Mouse (Mus musculus): ENCODE data around the gene Cfdp1.
A peak's percentile ranks its signal among the peaks of the same experiment; 100 is the strongest.

The Cfdp1 gene

DNA sequence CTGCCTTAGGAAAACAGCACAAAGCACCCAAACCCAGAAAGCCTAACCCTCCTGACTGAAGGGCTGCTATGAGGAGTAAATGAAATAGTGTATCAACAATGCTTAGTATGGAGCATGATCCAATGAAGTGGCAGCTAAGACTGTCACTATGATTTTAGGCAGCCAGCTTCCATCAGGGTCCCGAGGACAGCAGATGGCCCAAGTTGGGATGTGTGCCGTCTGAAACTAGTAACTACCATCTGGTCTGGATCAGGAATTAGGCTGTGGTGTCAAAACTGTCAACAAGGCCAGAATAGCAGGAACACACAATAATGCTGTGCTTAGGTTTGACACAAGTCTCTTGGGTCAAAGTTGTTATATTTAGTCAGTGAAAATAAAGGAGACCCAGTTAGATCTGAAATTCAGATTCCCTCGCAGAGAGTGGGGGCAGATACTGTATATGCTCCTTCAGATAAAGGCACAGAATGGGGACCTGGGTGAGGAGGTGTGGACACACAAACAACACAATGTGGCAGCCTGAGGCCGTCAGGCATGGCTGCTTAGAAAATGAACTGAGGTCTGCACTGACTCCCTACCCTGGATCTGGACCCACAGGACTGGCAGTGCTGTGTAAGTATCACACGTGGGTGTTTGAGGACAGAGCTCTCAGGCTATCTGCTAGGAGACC, 83.0 kb downstream of the Cfdp1 start:
- DNase-seq (ENCODE audit: extremely low spot score, low spot score), result no peak

DNA sequence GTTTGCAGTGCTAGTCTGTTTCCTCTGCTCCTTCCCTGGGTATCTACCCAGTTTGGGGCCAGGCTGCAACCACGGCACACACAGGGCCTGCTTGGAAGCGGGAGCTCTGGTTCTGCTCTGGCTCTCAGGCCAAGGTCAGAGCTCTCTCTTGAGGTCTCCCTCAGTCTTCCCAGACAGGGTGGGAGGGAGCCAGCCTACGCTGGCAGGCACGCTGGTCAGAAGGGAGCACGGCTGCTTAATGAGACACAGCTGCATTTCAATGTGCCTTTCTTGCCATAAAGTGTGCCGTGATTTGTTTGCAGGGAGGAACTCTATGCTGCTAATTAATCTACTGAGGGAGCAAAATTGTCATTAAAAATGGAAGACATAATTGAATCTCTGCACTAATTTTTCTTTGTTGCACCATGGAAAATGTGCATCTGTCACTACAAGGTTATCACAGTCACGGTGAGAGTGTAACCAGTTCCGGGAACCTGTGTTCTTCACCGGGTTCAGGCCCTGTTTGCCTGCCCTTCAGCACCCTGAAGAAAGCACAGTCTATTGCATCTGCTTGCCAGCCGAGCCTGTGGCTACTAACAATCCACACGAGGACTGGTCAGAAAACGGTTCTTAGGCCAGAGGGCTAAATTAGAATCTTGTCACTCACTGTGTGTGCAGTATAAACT, 84.2 kb downstream of the Cfdp1 start:
- no peak for DNase-seq (ENCODE audit: extremely low spot score, low spot score)

DNA sequence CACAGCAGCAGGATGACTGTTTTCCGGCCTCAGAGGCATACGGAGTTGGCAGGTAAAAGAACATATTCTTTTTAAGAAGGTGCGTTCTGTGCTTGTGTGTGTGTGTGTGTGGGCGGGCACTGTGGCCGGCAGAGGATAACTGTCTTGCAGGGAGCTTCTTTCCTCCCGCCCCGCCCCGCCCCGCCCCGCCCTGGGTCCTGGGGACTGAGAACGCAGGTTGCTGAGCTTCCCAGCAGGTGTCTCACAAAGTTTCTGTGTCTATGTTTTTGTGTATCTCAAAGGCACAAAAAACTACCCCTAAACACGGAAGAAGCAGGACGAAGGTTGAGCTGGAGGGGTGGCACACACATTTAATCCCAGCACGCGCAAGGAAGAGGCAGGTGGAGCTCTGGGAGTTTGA, 84.8 kb downstream of the Cfdp1 start:
- DNase-seq (ENCODE audit: extremely low spot score, low spot score), result no peak

- no peak for DNase-seq (ENCODE audit: extremely low spot score, low spot score)
Observed at GRCm38 (mm10) chr8:111768651-111769050, 85.4 kb downstream of the Cfdp1 start.

GRCm38 (mm10) chr8:111765616-111766015, 88.5 kb downstream of the Cfdp1 start:
- no peak for DNase-seq (ENCODE audit: extremely low spot score, low spot score)

DNA sequence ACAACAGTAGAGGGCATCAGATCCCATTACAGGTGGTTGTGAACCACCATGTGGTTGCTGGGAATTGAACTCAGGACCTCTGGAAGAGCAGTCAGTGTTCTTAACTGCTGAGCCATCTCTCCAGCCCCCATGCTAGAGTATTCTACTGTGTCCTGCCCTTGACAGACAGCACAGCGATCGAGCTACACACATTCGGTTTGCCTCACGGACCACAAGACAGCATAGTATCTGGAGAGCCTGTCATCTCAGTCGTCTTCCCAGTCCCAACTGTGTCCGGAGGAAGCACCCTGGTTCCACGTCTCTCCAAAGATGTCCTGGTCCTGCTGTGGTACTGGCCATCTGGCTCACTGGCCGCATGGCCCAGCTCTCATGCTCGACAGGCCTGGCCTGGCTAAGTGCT, 89.0 kb downstream of the Cfdp1 start:
- DNase-seq (ENCODE audit: extremely low spot score, low spot score), result no peak

- DNase-seq (ENCODE audit: extremely low spot score, low spot score), result no peak
Observed at GRCm38 (mm10) chr8:111760708-111761107, 93.4 kb downstream of the Cfdp1 start.

DNA sequence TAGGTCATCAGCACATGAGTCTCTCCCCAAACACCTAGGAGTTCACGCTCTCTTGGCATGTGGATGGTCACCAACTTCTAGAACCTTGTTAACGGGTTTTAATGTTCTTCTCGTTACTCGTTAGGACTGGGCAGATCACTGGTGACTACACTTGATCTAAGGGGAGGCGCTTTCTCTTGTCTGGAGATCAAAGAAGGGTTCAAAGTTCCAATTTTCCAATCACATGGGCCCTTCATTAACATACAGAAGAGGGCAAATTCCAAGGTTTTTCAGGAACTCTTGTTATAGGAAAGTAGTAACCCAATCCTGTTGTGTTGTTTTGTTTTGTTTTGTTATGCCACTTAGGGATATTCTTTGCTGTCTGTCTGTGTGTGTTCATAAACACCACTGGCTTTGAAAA, 95.3 kb downstream of the Cfdp1 start:
- no peak for DNase-seq (ENCODE audit: extremely low spot score, low spot score)

DNA sequence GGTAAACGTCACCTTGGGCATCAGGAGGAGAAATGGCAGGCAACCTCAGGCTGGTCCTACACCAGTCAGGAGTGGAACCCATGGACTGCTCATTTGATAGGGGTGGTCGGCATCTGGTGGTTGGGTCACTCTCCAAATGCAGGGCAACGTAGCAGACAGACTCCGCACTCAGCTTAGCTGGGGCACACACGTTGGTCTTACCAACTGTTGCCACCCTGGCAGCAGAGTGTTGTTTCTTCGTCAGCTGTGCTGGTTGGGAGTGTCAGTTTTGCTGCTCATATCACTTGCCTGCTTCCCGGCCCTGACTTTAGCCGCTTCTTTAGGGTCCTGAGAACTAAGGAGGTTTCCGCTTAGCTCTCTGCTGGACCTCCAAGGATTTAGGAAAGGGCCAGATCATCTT, 96.5 kb downstream of the Cfdp1 start:
- DNase-seq (ENCODE audit: extremely low spot score, low spot score), result no peak

DNA sequence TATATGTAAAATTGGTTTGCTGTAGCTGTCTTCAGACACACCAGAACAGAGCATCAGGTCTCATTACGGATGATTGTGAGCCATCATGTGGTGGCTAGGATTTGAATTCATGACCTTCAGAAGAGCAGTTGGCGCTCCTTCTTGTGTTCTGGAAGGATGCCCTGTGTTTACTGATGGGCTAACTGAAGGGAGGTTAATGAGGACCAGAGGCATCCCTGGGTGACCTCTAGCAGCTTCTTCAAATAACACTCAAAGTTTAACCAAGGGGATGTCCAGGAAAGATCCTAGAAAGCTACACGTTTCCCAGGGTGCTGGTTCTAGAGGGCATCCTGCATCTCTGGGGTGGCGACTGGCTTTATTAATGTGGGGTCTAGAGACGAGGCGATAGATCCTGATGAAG, 99.4 kb downstream of the Cfdp1 start:
- DNase-seq (ENCODE audit: extremely low spot score, low spot score), result no peak

DNA sequence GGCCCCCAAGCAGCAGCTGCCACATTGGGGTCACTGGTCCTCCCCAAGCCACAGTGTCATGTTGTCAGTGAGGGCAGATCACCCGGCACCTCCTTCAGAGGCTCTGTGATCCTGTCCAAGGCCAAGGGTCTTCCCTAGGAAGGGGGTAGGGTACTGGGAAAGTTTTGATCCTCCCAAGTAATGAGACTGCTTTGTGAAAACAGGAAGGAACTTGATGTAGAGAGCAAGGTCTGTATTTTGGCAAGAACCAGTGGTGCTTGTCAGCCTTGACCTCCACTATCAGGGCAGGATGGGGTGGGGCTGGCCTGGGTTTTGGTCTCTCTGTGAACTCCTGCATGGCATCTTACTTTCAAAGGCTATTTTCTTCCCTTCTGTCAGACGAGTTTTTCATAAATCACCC, 100.0 kb downstream of the Cfdp1 start:
- DNase-seq (ENCODE audit: extremely low spot score, low spot score), result no peak

DNA sequence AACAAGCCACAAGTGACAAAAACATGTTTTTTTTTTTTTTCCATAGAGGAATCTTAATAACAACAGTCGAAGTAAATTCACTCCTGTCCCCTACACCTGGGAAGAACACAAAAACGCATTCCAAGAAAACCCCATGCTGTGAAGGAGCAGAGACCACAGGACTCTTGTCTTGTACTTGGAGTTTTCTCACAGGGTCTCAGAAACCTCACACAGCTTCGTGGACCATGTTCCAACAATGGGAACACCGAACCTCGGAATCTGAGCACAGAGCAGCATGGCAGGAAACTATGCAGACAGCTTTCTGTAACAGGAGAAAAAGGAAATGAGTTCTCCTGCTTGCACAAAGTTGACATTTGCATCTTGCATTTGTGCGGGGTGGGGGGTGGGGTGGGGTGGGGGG, 105.3 kb downstream of the Cfdp1 start:
- DNase-seq (ENCODE audit: extremely low spot score, low spot score), result no peak

DNA sequence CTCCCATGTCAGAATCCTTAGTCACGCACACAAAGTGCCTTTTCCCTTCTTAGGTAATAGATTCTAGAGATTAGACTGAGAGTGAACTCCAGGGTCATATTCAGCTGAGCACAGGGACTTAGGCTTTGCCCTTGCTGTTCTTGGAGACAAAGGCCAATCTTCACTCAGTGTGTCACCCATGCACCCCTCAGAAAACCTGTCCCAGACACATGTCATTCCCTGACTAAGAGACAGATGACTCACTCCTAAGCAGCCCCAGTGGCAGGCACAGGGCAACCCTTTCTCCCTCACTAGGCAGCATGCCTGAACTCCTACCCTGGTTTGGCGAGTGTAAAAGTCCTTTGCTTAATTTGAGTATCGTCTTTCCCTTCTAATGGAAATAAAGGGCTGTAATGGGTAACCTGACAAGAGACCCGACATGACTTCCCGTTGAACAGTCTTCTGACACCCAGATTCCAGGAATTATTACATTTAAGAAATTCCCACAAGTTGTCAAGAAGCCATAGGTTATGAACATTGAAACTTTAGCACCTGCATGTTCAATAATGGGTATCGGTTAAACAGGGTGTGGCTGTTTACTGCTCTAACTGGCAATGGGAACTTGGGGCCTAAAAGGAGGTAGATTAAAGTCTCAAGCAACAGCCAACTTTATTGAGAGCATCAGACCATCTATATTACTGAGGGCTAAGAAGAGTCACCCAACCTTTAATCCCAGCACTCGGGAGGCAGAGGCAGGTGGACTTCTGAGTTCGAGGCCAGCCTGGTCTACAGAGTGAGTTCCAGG, 106.0 kb downstream of the Cfdp1 start:
- no peak for DNase-seq (ENCODE audit: extremely low spot score, low spot score)

- DNase-seq (ENCODE audit: extremely low spot score, low spot score), result no peak
Observed at GRCm38 (mm10) chr8:111746582-111747465, 107.3 kb downstream of the Cfdp1 start.

GRCm38 (mm10) chr8:111745591-111746418, 108.3 kb downstream of the Cfdp1 start:
- peak; percentile 73 for DNase-seq (ENCODE audit: extremely low spot score, low spot score)

GRCm38 (mm10) chr8:111745086-111745485, 109.0 kb downstream of the Cfdp1 start:
- no peak for DNase-seq (ENCODE audit: extremely low spot score, low spot score)

GRCm38 (mm10) chr8:111743792-111744696, 110.0 kb downstream of the Cfdp1 start, which contains the start of gene Bcar1:
Bcar1 (minus strand) TSS chr8:111743809.
- DNase-seq (ENCODE audit: extremely low spot score, low spot score), result peak; percentile 93

- no peak for DNase-seq (ENCODE audit: extremely low spot score, low spot score)
Observed at GRCm38 (mm10) chr8:111743101-111743791, 110.8 kb downstream of the Cfdp1 start.

Measured in neural tube, embryonic 10.5 days (tissue).